Mouse (Mus musculus): ENCODE results near the gene Gm3248. TPM values are rescaled to one million over a fixed set of nuclear protein-coding genes. Genes with fewer than 3 reads are reported as not detected.
"Not testable (repeated sequence)": the region's sequence is repeated elsewhere in the genome, so short reads cannot be mapped to it uniquely, and the experiment has no call there.

Gene Gm3248
- total RNA-seq (2015; ENCODE audit: low replicate concordance) (not detected in 2 replicates), total RNA-seq (2017; ENCODE audit: low replicate concordance) (not detected in 2 replicates)

- ATAC-seq (replicated peaks; ENCODE audit: low FRiP score, poor library complexity, severe bottlenecking), result not testable (repeated sequence)
These were observed at the start of gene Gm3248 for GRCm38 (mm10) chr14:5961635-5962034. Gene Gm3248 (minus strand): TSS chr14:5961745.

GRCm38 (mm10) chr14:5987136-5987535, 25.6 kb upstream of the Gm3248 start:
- not testable (repeated sequence) for ATAC-seq (replicated peaks; ENCODE audit: low FRiP score, poor library complexity, severe bottlenecking)

- ATAC-seq (replicated peaks; ENCODE audit: low FRiP score, poor library complexity, severe bottlenecking), result not testable (repeated sequence)
These were observed 17.5 kb upstream of the Gm3248 start, which contains the start of gene Gm3453 for GRCm38 (mm10) chr14:5979037-5979436. Gene Gm3453 (minus strand): TSS chr14:5979137.

GRCm38 (mm10) chr14:5962441-5962840, 896 bp upstream of the Gm3248 start:
- ATAC-seq (replicated peaks; ENCODE audit: low FRiP score, poor library complexity, severe bottlenecking), result not testable (repeated sequence)

- ATAC-seq (replicated peaks; ENCODE audit: low FRiP score, poor library complexity, severe bottlenecking), result not testable (repeated sequence)
These were observed 443 bp downstream of the Gm3248 start for GRCm38 (mm10) chr14:5961102-5961501.

GRCm38 (mm10) chr14:5960479-5960878, 1.1 kb downstream of the Gm3248 start:
- not testable (repeated sequence) for ATAC-seq (replicated peaks; ENCODE audit: low FRiP score, poor library complexity, severe bottlenecking)

GRCm38 (mm10) chr14:5923276-5923675, 38.3 kb downstream of the Gm3248 start:
- not testable (repeated sequence) for ATAC-seq (replicated peaks; ENCODE audit: low FRiP score, poor library complexity, severe bottlenecking)

GRCm38 (mm10) chr14:5918330-5918942, 43.1 kb downstream of the Gm3248 start:
- not testable (repeated sequence) for ATAC-seq (replicated peaks; ENCODE audit: low FRiP score, poor library complexity, severe bottlenecking)

GRCm38 (mm10) chr14:5913701-5914100, 47.8 kb downstream of the Gm3248 start:
- ATAC-seq (replicated peaks; ENCODE audit: low FRiP score, poor library complexity, severe bottlenecking), result not testable (repeated sequence)

Other genes starting within 250 kb of the Gm3248 start
- not detected in 2 replicates for gene Gm3373, start 220.2 kb downstream of the Gm3248 start, total RNA-seq (2015; ENCODE audit: low replicate concordance)
- gene Gm3373, start 220.2 kb downstream of the Gm3248 start, total RNA-seq (2017; ENCODE audit: low replicate concordance), result not detected in 2 replicates
- gene Gm3383, start 153.8 kb downstream of the Gm3248 start, total RNA-seq (2015; ENCODE audit: low replicate concordance), result not detected in 2 replicates
- not detected in 2 replicates for gene Gm3383, start 153.8 kb downstream of the Gm3248 start, total RNA-seq (2017; ENCODE audit: low replicate concordance)
- not detected in 2 replicates for gene Gm3424, start 131.4 kb downstream of the Gm3248 start, total RNA-seq (2015; ENCODE audit: low replicate concordance)
- gene Gm3424, start 131.4 kb downstream of the Gm3248 start, total RNA-seq (2017; ENCODE audit: low replicate concordance), result not detected in 2 replicates
- gene Gm8237, start 81.4 kb downstream of the Gm3248 start, total RNA-seq (2015; ENCODE audit: low replicate concordance), result not detected in 2 replicates
- not detected in 2 replicates for gene Gm8237, start 81.4 kb downstream of the Gm3248 start, total RNA-seq (2017; ENCODE audit: low replicate concordance)
- gene Gm3453, start 17.4 kb upstream of the Gm3248 start, total RNA-seq (2015; ENCODE audit: low replicate concordance), result not detected in 2 replicates
- not detected in 2 replicates for gene Gm3453, start 17.4 kb upstream of the Gm3248 start, total RNA-seq (2017; ENCODE audit: low replicate concordance)
- gene Gm6337, start 96.5 kb upstream of the Gm3248 start, total RNA-seq (2015; ENCODE audit: low replicate concordance), result not detected in 2 replicates
- gene Gm6337, start 96.5 kb upstream of the Gm3248 start, total RNA-seq (2017; ENCODE audit: low replicate concordance), result not detected in 2 replicates
- not detected in 2 replicates for gene Gm8206, start 132.2 kb upstream of the Gm3248 start, total RNA-seq (2015; ENCODE audit: low replicate concordance)
- gene Gm8206, start 132.2 kb upstream of the Gm3248 start, total RNA-seq (2017; ENCODE audit: low replicate concordance), result not detected in 2 replicates
- gene Gm3468, start 146.9 kb upstream of the Gm3248 start, total RNA-seq (2015; ENCODE audit: low replicate concordance), result not detected in 2 replicates
- gene Gm3468, start 146.9 kb upstream of the Gm3248 start, total RNA-seq (2017; ENCODE audit: low replicate concordance), result 0.45 TPM in 1 of 2 replicates, not detected in the other
- not detected in 2 replicates for gene Gm3476, start 164.1 kb upstream of the Gm3248 start, total RNA-seq (2015; ENCODE audit: low replicate concordance)
- gene Gm3476, start 164.1 kb upstream of the Gm3248 start, total RNA-seq (2017; ENCODE audit: low replicate concordance), result not detected in 2 replicates

Data from erythroid progenitor cell, adult 5-6 weeks (primary cell).